Mouse (Mus musculus) forebrain, embryonic 11.5 days (tissue): ENCODE measurements around the gene Magt1. TPM values are rescaled to one million over a fixed set of nuclear protein-coding genes. Genes with fewer than 3 reads are reported as not detected.

Source experiments
- ATAC-seq: fragments of 200-750 bp; cut with Nextera tagmentation; replicated peaks from 2 replicates; pipeline ENCODE4 v1.8.0; 2017; ENCODE audit warnings: moderate TSS enrichment; ENCODE audit not compliant: low FRiP score
- DNase-seq: peaks from one replicate; pipeline ENCODE4 v3.0.0-alpha.2; 2017; ENCODE audit warnings: low spot score
- H3K27ac ChIP-seq: fragments of 300-500 bp; sonication (generic); 2 replicates; pipeline ENCODE4 v1.5.1; 2014; ENCODE audit warnings: low read depth, low read length
- H3K27me3 ChIP-seq: fragments of 300-500 bp; sonication (generic); 2 replicates; pipeline ENCODE4 v1.6.1; 2014; ENCODE audit warnings: mild to moderate bottlenecking, low read length, mixed read lengths; ENCODE audit not compliant: control insufficient read depth, insufficient read depth
- H3K36me3 ChIP-seq: fragments of 300-500 bp; sonication (generic); 2 replicates; pipeline ENCODE4 v1.6.1; 2014; ENCODE audit warnings: mild to moderate bottlenecking, low read length, moderate library complexity, mixed read lengths; ENCODE audit not compliant: control insufficient read depth, insufficient read depth
- H3K4me1 ChIP-seq: fragments of 300-500 bp; sonication (generic); replicated peaks from 2 replicates; pipeline ENCODE4 v1.6.1; 2014; ENCODE audit warnings: low read length, mixed read lengths; ENCODE audit not compliant: control insufficient read depth, insufficient read depth
- H3K4me2 ChIP-seq: fragments of 300-500 bp; sonication (generic); 2 replicates; pipeline ENCODE4 v1.6.1; 2014; ENCODE audit warnings: low read depth, mild to moderate bottlenecking, low read length, moderate library complexity, mixed read lengths; ENCODE audit not compliant: severe bottlenecking
- H3K4me3 ChIP-seq: fragments of 300-500 bp; sonication (generic); 2 replicates; pipeline ENCODE4 v1.5.1; 2014; ENCODE audit warnings: low read depth, low read length
- H3K9ac ChIP-seq: fragments of 300-500 bp; sonication (generic); 2 replicates; pipeline ENCODE4 v1.6.1; 2014; ENCODE audit warnings: low read length
- H3K9me3 ChIP-seq: fragments of 300-500 bp; sonication (generic); 2 replicates; pipeline ENCODE4 v1.6.1; 2016; ENCODE audit warnings: low read length, mixed read lengths; ENCODE audit not compliant: control insufficient read depth
- WGBS: fragments of 180-500 bp; shearing (Covaris S2); extraction: QIAGEN DNeasy Blood & Tissue Kit; methylation state at CpG from one replicate; pipeline ENCODE4 v1.1.7; 2014; 5-methylcytosine and 5-hydroxymethylcytosine counted together
- polyA plus RNA-seq: library from polyadenylated mRNA; unstranded; fragments of >200 nt; fragmentation: Nextera tagmentation; extraction: Ambion mirVana; gene quantifications from 2 replicates; pipeline ENCODE4 v1.2.1, GENCODE M21; 2014

The Magt1 gene
- polyA plus RNA-seq, 1 experiment from 2014 or later = 45.6 TPM

DNA sequence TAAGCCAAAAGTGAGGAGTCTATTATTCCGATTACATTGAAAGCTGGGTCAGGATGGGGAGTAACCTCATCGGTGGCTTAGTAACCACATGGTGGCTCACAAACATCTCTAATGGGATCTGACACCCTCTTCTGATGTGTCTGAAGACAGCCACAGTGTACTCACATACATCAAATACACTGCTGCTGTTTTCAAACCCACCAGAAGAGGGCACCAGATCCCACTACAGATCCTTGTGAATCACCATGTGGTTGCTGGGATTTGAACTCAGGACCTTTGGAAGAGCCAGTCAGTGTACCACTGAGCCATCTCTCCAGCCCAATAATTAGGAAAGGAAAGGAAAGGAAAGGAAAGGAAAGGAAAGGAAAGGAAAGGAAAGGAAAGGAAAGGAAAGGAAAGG lies 90.3 kb downstream of the Magt1 start:
- Histone ChIP-seq H3K27ac (no peak overlapping the region), H3K4me1 (no peaks in the 10 kb centered on the region), H3K4me2 (no peak overlapping the region), H3K36me3 (no peaks in the 10 kb centered on the region; the same call in 1 of the 2 replicates), H3K27me3 (no peaks in the 10 kb centered on the region), H3K9ac (no peak overlapping the region), H3K4me3 (no peak overlapping the region), H3K9me3 (no peaks in the 10 kb centered on the region; the same call in 1 of the 2 replicates)
- ATAC-seq (no peak), DNase-seq (no peak)
- 88% methylated on average over 2 of the region's 2 CpGs for WGBS

Other genes starting within 250 kb of the Magt1 start
- gene Fgf16, start 247.6 kb downstream of the Magt1 start, polyA plus RNA-seq = 0.11 TPM in 1 of 2 replicates, not detected in the other
- gene Atrx, start 82.5 kb downstream of the Magt1 start, polyA plus RNA-seq = 203 and 228 TPM in 2 replicates
- gene Cox7b, start 3.8 kb upstream of the Magt1 start, polyA plus RNA-seq = 258 and 277 TPM in 2 replicates
- 21.8 and 22.0 TPM in 2 replicates for gene Atp7a, start 15.4 kb upstream of the Magt1 start, polyA plus RNA-seq
- gene Tlr13, start 131.3 kb upstream of the Magt1 start, polyA plus RNA-seq = 0.12 and 0.41 TPM in 2 replicates
- 505 and 518 TPM in 2 replicates for gene Pgk1, start 175.2 kb upstream of the Magt1 start, polyA plus RNA-seq
- gene Taf9b, start 209.3 kb upstream of the Magt1 start, polyA plus RNA-seq = 13.6 and 14.6 TPM in 2 replicates
- gene Fnd3c2, start 243.5 kb upstream of the Magt1 start, polyA plus RNA-seq = not detected in 2 replicates